Comparison of ENCODE assay signal across 10 mouse cellular contexts in the genomic region with DNA sequence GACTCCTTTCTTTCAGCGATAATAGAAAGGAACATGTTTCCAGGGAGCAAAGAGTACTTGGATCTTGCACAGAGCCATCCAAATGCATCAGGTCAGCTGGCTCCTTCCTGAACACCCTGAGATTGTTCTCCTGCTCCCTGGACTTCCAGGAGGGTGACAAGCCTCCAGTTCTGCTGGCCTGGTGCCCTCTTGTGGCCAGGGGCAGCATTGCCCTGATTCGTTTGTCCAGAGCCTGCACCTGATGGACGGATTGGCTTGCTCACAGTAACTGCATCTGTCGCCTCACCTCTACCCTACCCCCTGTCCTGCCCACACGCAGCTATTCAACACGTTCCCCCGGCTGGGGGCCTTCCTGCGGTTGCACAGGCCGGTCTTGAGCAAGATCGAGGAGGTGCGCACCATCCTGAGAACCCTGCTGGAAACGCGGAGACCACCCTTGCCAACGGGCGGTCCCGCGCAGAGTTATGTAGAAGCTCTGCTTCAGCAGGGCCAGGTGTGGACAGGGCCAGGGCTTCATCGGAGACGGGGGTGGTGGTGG. TPM values are rescaled to one million over a fixed set of nuclear protein-coding genes. Genes with fewer than 3 reads are reported as not detected.
DNase-seq lines count a peak whose midpoint lies in the region; ATAC-seq and TF ChIP-seq lines count a peak whose summit lies in the region.
"Had no signal": no experiment of that assay in that cellular context is flagged by ENCODE, and none has a peak within 500 bp of the region (broad histone marks: within the 10 kb centered on the region; RNA-seq: fewer than 3 reads in every experiment).

No protein-coding gene starts in this region.

- no peak overlapping the region for H3K4me2 ChIP-seq in CH12.LX (ENCODE audit: insufficient read depth, low read depth, poor library complexity, severe bottlenecking)
- no peak overlapping the region for H3K4me2 ChIP-seq in heart, embryonic 12.5 days
- H3K4me2 ChIP-seq: heart, embryonic 13.5 days had no signal

- no peaks in the 10 kb centered on the region for H3K27me3 ChIP-seq in CH12.LX (replicated peaks)
- H3K27me3 ChIP-seq in heart, embryonic 12.5 days (replicated peaks) = peaks cover 53% of the 10 kb centered on the region
- H3K27me3 ChIP-seq: stomach, embryonic 15.5 days had no signal

- no peak overlapping the region for H3K9ac ChIP-seq in CH12.LX (ENCODE audit: insufficient read depth, low read depth)
- H3K9ac ChIP-seq in heart, embryonic 12.5 days = no peak overlapping the region
- H3K9ac ChIP-seq: heart, embryonic 13.5 days; stomach, embryonic 15.5 days had no signal

- dilution Hi-C loops in CH12.LX (cut with MboI; ENCODE audit: extremely low pct_ligation_motif_present, extremely low pct_unique_long_range_greater_than_20kb, low sequenced_read_pairs) = no loop called here

- peak; percentile 93 to 95 for TF ChIP-seq CTCF in CH12.LX (conservative IDR thresholded peaks at IDR 0.05 in 1 of 2, IDR thresholded peaks at IDR 0.05 in 1 of 2; ENCODE audit: low read depth in 2 of 2, low read length in 2 of 2)

- TF ChIP-seq EP300 in CH12.LX (IDR thresholded peaks at IDR 0.05; ENCODE audit: low read length) = no peak

- H3K79me2 ChIP-seq in CH12.LX (replicated peaks; ENCODE audit: control insufficient read depth, extremely low read depth, insufficient read depth, poor library complexity, severe bottlenecking) = no peaks in the 10 kb centered on the region

- H3K36me3 ChIP-seq in CH12.LX (replicated peaks in 1 of 2; ENCODE audit: control insufficient read depth in 1 of 2, insufficient read depth in 1 of 2, low read length in 1 of 2) = peaks cover 0 to 31% of the 10 kb centered on the region in 2 experiments
- no peaks in the 10 kb centered on the region for H3K36me3 ChIP-seq in heart, embryonic 12.5 days
- H3K36me3 ChIP-seq: heart, embryonic 13.5 days; stomach, embryonic 15.5 days had no signal

- peak; percentile 54 for DNase-seq in CH12.LX (ENCODE audit: extremely low read depth)
- DNase-seq in adrenal gland, adult 2 months = peak; percentile 86
- peak; percentile 79 for DNase-seq in embryo, embryonic 10.5 days (ENCODE audit: low spot score)
- peak; percentile 93 for DNase-seq in kidney, postnatal 4 days
- peak; percentile 89 for DNase-seq in lung, postnatal 10 days
- DNase-seq in right cerebral cortex, postnatal 14 days = peak; percentile 84
- peak; percentile 77 for DNase-seq in urinary bladder, postnatal 25 days (ENCODE audit: low spot score)

- 0 out of 2 replicates have a peak, but pooled peaks have one; percentile 12 for ATAC-seq in heart, embryonic 12.5 days (ENCODE audit: insufficient number of reproducible peaks, low FRiP score)

- TF ChIP-seq POLR2A in CH12.LX (IDR thresholded peaks at IDR 0.05; ENCODE audit: low read depth, low read length) = no peak

- H3K27ac ChIP-seq in CH12.LX (ENCODE audit: insufficient read depth, low read depth) = no peak overlapping the region
- no peak overlapping the region for H3K27ac ChIP-seq in heart, embryonic 12.5 days (ENCODE audit: poor library complexity, severe bottlenecking)
- H3K27ac ChIP-seq: heart, embryonic 13.5 days; stomach, embryonic 15.5 days had no signal

- peaks cover 15 to 23% of the 10 kb centered on the region in 2 experiments; a peak in 3 of 4 replicates for H3K4me1 ChIP-seq in CH12.LX (ENCODE audit: control insufficient read depth in 1 of 2, insufficient read depth in 2 of 2)
- peaks cover 19% of the 10 kb centered on the region for H3K4me1 ChIP-seq in heart, embryonic 12.5 days (replicated peaks)

- H3K9me3 ChIP-seq in CH12.LX (replicated peaks; ENCODE audit: low read length) = no peaks in the 10 kb centered on the region
- H3K9me3 ChIP-seq in heart, embryonic 12.5 days (replicated peaks) = no peaks in the 10 kb centered on the region
- H3K9me3 ChIP-seq: heart, embryonic 13.5 days; stomach, embryonic 15.5 days had no signal

- H3K4me3 ChIP-seq in CH12.LX (replicated peaks in 1 of 3; ENCODE audit: low read depth in 2 of 3, low read length in 2 of 3, poor library complexity in 1 of 3) = no peak overlapping the region
- no peak overlapping the region for H3K4me3 ChIP-seq in heart, embryonic 12.5 days
- H3K4me3 ChIP-seq: heart, embryonic 13.5 days; stomach, embryonic 15.5 days had no signal

- in situ Hi-C loops in CH12.LX (cut with MboI; ENCODE audit: low pct_ligation_motif_present, low pct_unique_long_range_greater_than_20kb, low sequenced_read_pairs) = loop anchor here (25.0 kb wide), 1 partner anchor 107 kb away; the partner anchor contains the start of gene 3110082I17Rik

- WGBS in heart, embryonic 12.5 days = 33% methylated on average over 19 of the region's 19 CpGs

- TF ChIP-seq RAD21 in CH12.LX (IDR thresholded peaks at IDR 0.05; ENCODE audit: low read depth, low read length) = peak; percentile 79

TF ChIP-seq in CH12.LX, 34 proteins besides CTCF, POLR2A, EP300 and RAD21:
- no peak for TF ChIP-seq CHD1 (IDR thresholded peaks at IDR 0.05; ENCODE audit: low read depth, low read length)
- no peak for TF ChIP-seq MXI1 (IDR thresholded peaks at IDR 0.05; ENCODE audit: low read depth, low read length)
- TF ChIP-seq RCOR1 (conservative IDR thresholded peaks at IDR 0.05; ENCODE audit: low read depth, low read length) = no peak
- peak; percentile 87 for TF ChIP-seq SMC3 (IDR thresholded peaks at IDR 0.05; ENCODE audit: low read depth, low read length)
- TF ChIP-seq MAX (IDR thresholded peaks at IDR 0.05; ENCODE audit: low read length) = no peak
- TF ChIP-seq JUN (IDR thresholded peaks at IDR 0.05; ENCODE audit: insufficient read depth, low read depth, low read length) = no peak
- 0 out of 2 replicates have a peak, but pooled peaks have one; percentile 20 for TF ChIP-seq SIN3A (IDR thresholded peaks at IDR 0.05; ENCODE audit: low read length)
- 0 out of 2 replicates have a peak, but pooled peaks have one; percentile 28 for TF ChIP-seq MYC (IDR thresholded peaks at IDR 0.05; ENCODE audit: low read depth, low read length)
- TF ChIP-seq NRF1 (IDR thresholded peaks at IDR 0.05; ENCODE audit: low read depth, low read length) = no peak
- no peak for TF ChIP-seq CHD2 (IDR thresholded peaks at IDR 0.05; ENCODE audit: low read length)
- TF ChIP-seq TCF12 (IDR thresholded peaks at IDR 0.05; ENCODE audit: low read depth, low read length) = no peak; the same call in 1 of the 2 replicates
- 0 out of 2 replicates have a peak, but pooled peaks have one; percentile 2 for TF ChIP-seq ZC3H11A (IDR thresholded peaks at IDR 0.05; ENCODE audit: low read depth, low read length)
- TF ChIP-seq ZNF384 (IDR thresholded peaks at IDR 0.05; ENCODE audit: low read depth, low read length) = no peak
TF ChIP-seq in CH12.LX: peak in this region for 4.

RNA-seq across cellular contexts. Expression of gene Cyp2w1, which starts 2.9 kb away (rescaled TPM):
- total RNA-seq in CH12.LX (2012; rRNA removed) (not detected in 2 replicates), CH12.LX (2014; rRNA removed) (not detected in 2 replicates)
- polyA plus RNA-seq in CH12.LX (2012; ENCODE audit: insufficient read length, low read depth) = not detected in 2 replicates
- not detected for total RNA-seq in adrenal gland, adult 2 months (2021)
- not detected in 2 replicates for polyA plus RNA-seq in adrenal gland, adult 2 months (2012; rRNA removed)
- not detected in 2 replicates for polyA plus RNA-seq in heart, embryonic 12.5 days (2016; fragmentation: Nextera tagmentation; extraction: Ambion mirVana)
- polyA plus RNA-seq: heart, embryonic 13.5 days had no signal

RNA-seq across cellular contexts. Expression of gene Cox19, which starts 4.1 kb away (rescaled TPM):
- 30.1 and 38.8 TPM in 2 replicates for total RNA-seq in CH12.LX (2012; rRNA removed)
- total RNA-seq in CH12.LX (2014; rRNA removed) = 32.1 and 32.3 TPM in 2 replicates
- 70.1 and 74.0 TPM in 2 replicates for polyA plus RNA-seq in CH12.LX (2012; ENCODE audit: insufficient read length, low read depth)
- 10 to 100 TPM; 81.2 to 85.7 TPM for total RNA-seq in adrenal gland, adult 2 months (2021)
- polyA plus RNA-seq in adrenal gland, adult 2 months (2012; rRNA removed) = 97.6 and 107 TPM in 2 replicates
- 66.2 and 72.6 TPM in 2 replicates for polyA plus RNA-seq in heart, embryonic 12.5 days (2016; fragmentation: Nextera tagmentation; extraction: Ambion mirVana)

RNA-seq across cellular contexts. Expression of gene Gpr146, which starts 22.2 kb away (rescaled TPM):
- 0.08 and 0.13 TPM in 2 replicates for total RNA-seq in CH12.LX (2012; rRNA removed)
- not detected in 2 replicates for total RNA-seq in CH12.LX (2014; rRNA removed)
- not detected in 2 replicates for polyA plus RNA-seq in CH12.LX (2012; ENCODE audit: insufficient read length, low read depth)
- total RNA-seq in adrenal gland, adult 2 months (2021) = 10 to 100 TPM in 1 of 2 experiments, 1 to 10 TPM in 1; 9.2 to 21.2 TPM
- 31.4 and 33.8 TPM in 2 replicates for polyA plus RNA-seq in adrenal gland, adult 2 months (2012; rRNA removed)
- polyA plus RNA-seq in heart, embryonic 12.5 days (2016; fragmentation: Nextera tagmentation; extraction: Ambion mirVana) = 8.2 and 8.5 TPM in 2 replicates

RNA-seq across cellular contexts. Expression of gene Adap1, which starts 29.9 kb away (rescaled TPM):
- 73.2 and 93.9 TPM in 2 replicates for total RNA-seq in CH12.LX (2012; rRNA removed)
- 53.9 and 55.3 TPM in 2 replicates for total RNA-seq in CH12.LX (2014; rRNA removed)
- polyA plus RNA-seq in CH12.LX (2012; ENCODE audit: insufficient read length, low read depth) = 61.8 and 70.7 TPM in 2 replicates
- 1 to 10 TPM; 4.9 to 5.0 TPM for total RNA-seq in adrenal gland, adult 2 months (2021)
- 8.6 and 10.5 TPM in 2 replicates for polyA plus RNA-seq in adrenal gland, adult 2 months (2012; rRNA removed)
- polyA plus RNA-seq in heart, embryonic 12.5 days (2016; fragmentation: Nextera tagmentation; extraction: Ambion mirVana) = 1.1 and 2.1 TPM in 2 replicates

RNA-seq across cellular contexts. Expression of gene C130050O18Rik, which starts 49.8 kb away (rescaled TPM):
- 0.17 TPM in 1 of 2 replicates, not detected in the other for total RNA-seq in CH12.LX (2012; rRNA removed)
- total RNA-seq in CH12.LX (2014; rRNA removed) = 0.15 TPM in 1 of 2 replicates, not detected in the other
- 0.53 and 0.54 TPM in 2 replicates for polyA plus RNA-seq in CH12.LX (2012; ENCODE audit: insufficient read length, low read depth)
- 1 to 10 TPM in 1 of 2 experiments, under 1 TPM in 1; 0.46 to 1.3 TPM for total RNA-seq in adrenal gland, adult 2 months (2021)
- 1.7 and 1.9 TPM in 2 replicates for polyA plus RNA-seq in adrenal gland, adult 2 months (2012; rRNA removed)
- 0.10 and 0.36 TPM in 2 replicates for polyA plus RNA-seq in heart, embryonic 12.5 days (2016; fragmentation: Nextera tagmentation; extraction: Ambion mirVana)
